Mouse (Mus musculus) erythroblast, adult 5-6 weeks (primary cell): ENCODE measurements around the gene Hist2h3c2. TPM values are rescaled to one million over a fixed set of nuclear protein-coding genes. Genes with fewer than 3 reads are reported as not detected.
"Not testable (repeated sequence)": the region's sequence is repeated elsewhere in the genome, so short reads cannot be mapped to it uniquely, and the experiment has no call there.

Source experiments
- ATAC-seq: replicated peaks from 2 replicates; pipeline ENCODE4 v1.8.0; 2016; ENCODE audit warnings: moderate number of reproducible peaks, mild to moderate bottlenecking, moderate TSS enrichment, inconsistent platforms; ENCODE audit not compliant: poor library complexity, low FRiP score, severe bottlenecking
- total RNA-seq, 2 experiments: library from RNA; stranded (forward) in 1 of 2; stranded (reverse) in 1 of 2; fragments of 150-400 nt in 1 of 2; fragments of 200-764, 138-1000 nt in 1 of 2; gene quantifications; 2 replicates each; pipeline versions ENCODE4 v1.2.3 to v1.2.4; 2015 to 2017; ENCODE audit warnings: low replicate concordance in 2 of 2

Hist2h3c2 gene
- total RNA-seq (2015; ENCODE audit: low replicate concordance) = 139 and 198 TPM in 2 replicates
- 86.0 and 97.2 TPM in 2 replicates for total RNA-seq (2017; ENCODE audit: low replicate concordance)

- ATAC-seq = peak; percentile 68
Observed at GRCm38 (mm10) chr3:96238954-96239793, at the start of gene Hist2h3c2. Hist2h3c2 (minus strand) TSS chr3:96239127.

GRCm38 (mm10) chr3:96287334-96287733 is 48.4 kb upstream of the Hist2h3c2 start:
- ATAC-seq = not testable (repeated sequence)

DNA sequence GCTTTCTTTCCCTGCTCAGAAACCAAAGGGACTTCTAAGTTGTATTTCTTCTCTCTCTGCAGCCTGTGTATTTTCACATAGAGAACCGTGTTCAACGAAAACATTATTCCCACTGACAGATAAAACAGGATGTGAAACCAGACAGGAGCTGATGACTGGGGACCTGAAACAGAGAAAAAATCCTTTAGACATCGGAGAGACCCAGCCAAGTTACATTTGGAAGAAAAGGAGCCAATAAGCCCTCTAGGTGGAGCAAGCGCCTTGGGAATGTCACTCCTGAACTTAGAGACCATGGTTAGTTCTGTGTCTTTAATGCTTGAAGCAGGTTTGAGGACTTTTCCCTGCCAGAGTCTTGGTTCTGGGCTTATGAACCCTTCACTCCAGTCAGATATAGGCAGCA is 45.5 kb upstream of the Hist2h3c2 start:
- no peak for ATAC-seq

GRCm38 (mm10) chr3:96280660-96281059 is 41.7 kb upstream of the Hist2h3c2 start:
- no peak for ATAC-seq

- ATAC-seq = peak; percentile 94
Observed at GRCm38 (mm10) chr3:96277800-96278624, 39.1 kb upstream of the Hist2h3c2 start.

- ATAC-seq = peak; percentile 62
Observed at GRCm38 (mm10) chr3:96277428-96277799, 38.5 kb upstream of the Hist2h3c2 start.

- ATAC-seq = no peak
Observed at GRCm38 (mm10) chr3:96273591-96274465, 34.9 kb upstream of the Hist2h3c2 start.

DNA sequence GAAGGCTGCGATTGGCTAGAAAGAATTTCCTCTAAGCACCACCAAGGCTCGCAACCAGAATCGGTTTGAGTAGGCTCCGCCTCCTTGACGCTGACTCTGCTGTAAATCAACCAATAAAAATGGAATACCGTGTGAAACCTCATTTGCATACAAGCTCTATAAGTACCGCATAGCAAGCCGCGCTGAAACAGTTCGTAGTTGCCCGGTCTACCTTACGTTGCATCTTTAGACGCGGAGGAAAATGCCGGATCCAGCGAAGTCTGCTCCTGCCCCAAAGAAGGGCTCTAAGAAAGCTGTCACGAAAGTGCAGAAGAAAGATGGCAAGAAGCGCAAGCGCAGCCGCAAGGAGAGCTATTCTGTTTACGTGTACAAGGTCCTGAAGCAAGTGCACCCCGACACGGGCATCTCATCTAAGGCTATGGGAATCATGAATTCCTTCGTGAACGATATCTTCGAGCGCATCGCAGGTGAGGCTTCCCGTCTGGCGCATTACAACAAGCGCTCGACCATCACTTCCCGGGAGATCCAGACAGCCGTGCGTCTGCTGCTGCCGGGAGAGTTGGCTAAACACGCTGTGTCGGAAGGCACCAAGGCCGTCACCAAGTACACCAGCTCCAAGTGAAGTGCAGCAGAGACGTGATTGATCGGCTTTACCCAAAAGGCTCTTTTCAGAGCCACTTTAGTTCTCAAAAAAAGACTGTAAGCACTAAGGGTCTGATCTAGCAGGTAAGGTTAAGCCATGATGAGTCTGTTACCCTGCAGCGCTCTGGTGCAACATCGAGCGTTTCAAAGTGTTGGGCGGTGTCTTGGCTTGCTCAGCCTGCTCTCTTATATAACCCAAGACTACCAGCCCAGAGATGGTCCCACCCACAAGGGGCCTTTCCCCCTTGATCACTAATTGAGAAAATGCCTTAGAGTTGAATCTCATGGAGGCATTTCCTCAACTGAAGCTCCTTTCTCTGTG is 30.9 kb upstream of the Hist2h3c2 start, which contains the start of gene Hist2h2bb:
TSS of gene Hist2h2bb (plus strand) at position 242 of the 964 bp plus-strand sequence.
- peak; percentile 88 for ATAC-seq

DNA sequence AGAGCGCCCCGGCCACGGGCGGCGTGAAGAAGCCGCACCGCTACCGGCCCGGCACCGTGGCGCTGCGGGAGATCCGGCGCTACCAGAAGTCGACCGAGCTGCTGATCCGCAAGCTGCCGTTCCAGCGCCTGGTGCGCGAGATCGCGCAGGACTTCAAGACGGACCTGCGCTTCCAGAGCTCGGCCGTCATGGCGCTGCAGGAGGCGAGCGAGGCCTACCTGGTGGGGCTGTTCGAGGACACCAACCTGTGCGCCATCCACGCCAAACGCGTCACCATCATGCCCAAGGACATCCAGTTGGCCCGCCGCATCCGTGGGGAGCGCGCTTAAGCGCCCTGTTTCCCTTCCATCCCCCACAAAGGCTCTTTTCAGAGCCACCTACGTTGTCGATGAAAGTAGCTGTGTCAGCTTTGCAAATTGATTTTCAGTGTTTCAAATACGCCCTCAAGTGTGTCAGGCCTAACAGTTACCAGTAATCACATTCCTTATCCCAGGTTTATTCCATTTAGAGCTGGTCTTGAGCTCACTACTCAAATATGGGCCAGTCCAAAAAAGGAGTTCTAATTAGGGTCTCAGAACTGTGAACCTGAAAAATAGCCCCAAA is 29.9 kb upstream of the Hist2h3c2 start:
- peak; percentile 33 for ATAC-seq

DNA sequence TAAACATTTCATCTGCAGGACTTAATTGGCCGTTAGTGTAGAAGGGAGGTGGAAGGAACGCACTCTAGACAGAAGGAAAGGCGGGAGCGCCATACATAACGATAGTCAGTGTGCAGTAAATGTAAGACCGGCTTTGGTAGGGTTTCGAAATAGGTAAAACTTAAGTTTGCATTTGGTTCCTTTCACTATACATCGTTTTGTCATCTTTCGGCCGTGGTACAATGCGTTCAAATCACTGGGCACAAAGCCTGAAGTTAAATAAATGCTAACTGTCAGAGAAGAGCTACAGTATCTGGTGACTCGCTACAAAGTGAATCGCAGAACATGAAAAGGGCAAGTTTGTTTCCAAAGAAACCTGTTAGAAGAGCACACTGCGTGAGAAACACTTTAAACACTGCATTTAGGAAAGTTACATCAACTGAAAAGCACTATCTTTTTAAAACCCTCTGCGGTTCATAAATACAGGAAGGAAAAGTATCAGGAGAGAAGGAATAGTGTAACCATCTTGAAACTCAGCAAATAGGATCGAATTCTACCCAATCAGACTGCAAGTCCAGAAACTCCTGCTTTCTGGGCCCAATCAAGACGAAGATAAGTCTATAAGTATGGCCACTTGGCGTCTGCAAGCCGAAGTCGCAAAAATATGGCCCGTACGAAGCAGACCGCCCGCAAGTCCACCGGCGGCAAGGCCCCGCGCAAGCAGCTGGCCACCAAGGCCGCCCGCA is 29.3 kb upstream of the Hist2h3c2 start, which contains the start of gene Hist2h3b:
TSS of gene Hist2h3b (plus strand) at position 604 of the 725 bp plus-strand sequence.
- peak; percentile 64 for ATAC-seq

GRCm38 (mm10) chr3:96267541-96267940 is 28.6 kb upstream of the Hist2h3c2 start:
- ATAC-seq = no peak

- no peak for ATAC-seq
Observed at GRCm38 (mm10) chr3:96266132-96266710, 27.3 kb upstream of the Hist2h3c2 start.

- no peak for ATAC-seq
Observed at GRCm38 (mm10) chr3:96264404-96264949, 25.6 kb upstream of the Hist2h3c2 start.

DNA sequence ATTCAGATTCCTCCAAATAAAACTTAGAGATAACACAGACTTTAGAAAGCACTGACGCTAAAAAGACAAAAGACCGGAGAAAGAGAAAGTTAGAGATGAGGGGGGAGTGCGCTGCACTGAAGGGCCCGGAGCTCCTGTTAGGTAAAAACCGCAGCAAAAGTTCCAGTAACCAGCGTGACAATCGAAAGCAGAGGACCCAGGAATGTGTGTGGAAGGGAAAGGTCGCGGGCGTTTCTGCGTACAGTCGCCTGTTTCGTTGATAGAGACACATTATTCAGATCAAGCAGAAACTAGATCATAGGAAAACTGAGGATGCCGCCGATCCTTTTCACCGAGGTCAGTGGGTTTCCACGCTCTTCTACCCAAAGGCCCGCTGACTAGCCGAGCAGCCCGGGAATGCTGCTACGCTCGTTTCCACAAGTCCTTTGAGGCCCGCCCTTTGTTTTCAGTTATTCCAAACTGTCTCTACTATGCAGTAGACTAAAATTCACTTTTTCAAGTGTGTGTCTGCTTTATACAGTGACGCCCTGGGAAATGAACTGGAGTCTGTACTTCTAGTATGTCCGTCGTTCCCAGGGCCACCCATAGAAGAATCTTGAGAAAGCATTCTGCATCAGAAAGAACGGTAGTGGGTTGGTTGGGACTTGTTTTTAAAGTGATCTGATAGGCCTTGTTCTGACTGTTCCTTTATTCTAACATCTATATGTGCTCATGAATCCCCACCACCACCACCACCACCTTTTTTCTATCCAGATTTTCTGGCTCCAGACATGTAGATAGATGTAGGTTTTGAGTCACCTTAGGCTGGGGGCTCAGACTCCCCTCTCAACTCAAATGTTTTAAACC is 24.9 kb upstream of the Hist2h3c2 start:
- ATAC-seq = 0 out of 2 replicates have a peak, but pooled peaks have one; percentile 14

- peak; percentile 71 for ATAC-seq
Observed at GRCm38 (mm10) chr3:96262979-96263550, 24.1 kb upstream of the Hist2h3c2 start, which contains the start of gene Hist2h4. Hist2h4 (minus strand) TSS chr3:96263311.
